In genomic region chr10:127521611-127522080, GRCm38 (mm10) we compare ENCODE assay signal across 7 mouse cellular contexts. TPM values are rescaled to one million over a fixed set of nuclear protein-coding genes. Genes with fewer than 3 reads are reported as not detected.
DNase-seq lines count a peak whose midpoint lies in the region; ATAC-seq and TF ChIP-seq lines count a peak whose summit lies in the region.

No protein-coding gene starts in this region.

- H3K9ac ChIP-seq in limb, embryonic 15.5 days = peak overlapping the region; percentile 39
- H3K9ac ChIP-seq in stomach, embryonic 15.5 days = peak overlapping the region; percentile 49; the same call in 1 of the 2 replicates

- WGBS in limb, embryonic 15.5 days = 9% methylated on average over 12 of the region's 12 CpGs
- 4% methylated on average over 12 of the region's 12 CpGs for WGBS in stomach, embryonic 15.5 days

- peak overlapping the region; percentile 62 for H3K27ac ChIP-seq in embryonic fibroblast, embryonic 13.5 days (ENCODE audit: insufficient read depth, low read length)
- H3K27ac ChIP-seq in limb, embryonic 15.5 days = no peak overlapping the region
- H3K27ac ChIP-seq in stomach, embryonic 15.5 days = 0 out of 2 replicates have a peak overlapping the region, but pooled peaks have one; percentile 9

- peak; percentile 69 for DNase-seq in 3T3-L1 (ENCODE audit: low read depth, low spot score)
- DNase-seq in A20 (ENCODE audit: low read depth, low spot score) = peak; percentile 59
- no peak for DNase-seq in cerebellum, adult 9-11 months
- DNase-seq in spleen, postnatal 36 days (ENCODE audit: low spot score in 2 of 2) = no peak

- no peaks in the 10 kb centered on the region for H3K9me3 ChIP-seq in limb, embryonic 15.5 days
- H3K9me3 ChIP-seq in stomach, embryonic 15.5 days = no peaks in the 10 kb centered on the region

- ATAC-seq in limb, embryonic 15.5 days (ENCODE audit: insufficient number of reproducible peaks, low FRiP score, low TSS enrichment, low read depth) = no peak
- 0 out of 2 replicates have a peak, but pooled peaks have one; percentile 1 for ATAC-seq in stomach, embryonic 15.5 days (ENCODE audit: insufficient read depth, low FRiP score, low read depth)

- H3K4me2 ChIP-seq in limb, embryonic 15.5 days = peak overlapping the region; percentile 77
- peak overlapping the region; percentile 88 for H3K4me2 ChIP-seq in stomach, embryonic 15.5 days

- peak overlapping the region; percentile 89 for H3K4me3 ChIP-seq in embryonic fibroblast, embryonic 13.5 days (ENCODE audit: insufficient read depth, low read length)
- peak overlapping the region; percentile 58 for H3K4me3 ChIP-seq in limb, embryonic 15.5 days
- peak overlapping the region; percentile 64 for H3K4me3 ChIP-seq in stomach, embryonic 15.5 days (replicated peaks)

- TF ChIP-seq POLR2A in embryonic fibroblast, embryonic 13.5 days (IDR thresholded peaks at IDR 0.05; ENCODE audit: low read depth, low read length) = peak; percentile 66; the same call in 1 of the 2 replicates

- H3K4me1 ChIP-seq in embryonic fibroblast, embryonic 13.5 days (ENCODE audit: control insufficient read depth, insufficient read depth, low read length) = no peaks in the 10 kb centered on the region; the same call in 1 of the 2 replicates
- peaks cover 50% of the 10 kb centered on the region for H3K4me1 ChIP-seq in limb, embryonic 15.5 days
- H3K4me1 ChIP-seq in stomach, embryonic 15.5 days = peaks cover 51% of the 10 kb centered on the region

- TF ChIP-seq CTCF in embryonic fibroblast, embryonic 13.5 days (IDR thresholded peaks at IDR 0.05; ENCODE audit: borderline replicate concordance, insufficient read depth, low read length) = no peak

- H3K27me3 ChIP-seq in limb, embryonic 15.5 days = peaks cover 30% of the 10 kb centered on the region
- peaks cover 28% of the 10 kb centered on the region for H3K27me3 ChIP-seq in stomach, embryonic 15.5 days (replicated peaks)

- peaks cover 36% of the 10 kb centered on the region for H3K36me3 ChIP-seq in limb, embryonic 15.5 days
- H3K36me3 ChIP-seq in stomach, embryonic 15.5 days = peaks cover 26% of the 10 kb centered on the region

RNA-seq across cellular contexts. Expression of gene Shmt2, which starts 0.6 kb away (rescaled TPM):
- polyA plus RNA-seq in embryonic fibroblast, embryonic 13.5 days (2011; ENCODE audit: insufficient read length, low read depth, missing spikeins) = 147 and 169 TPM in 2 replicates
- 112 and 122 TPM in 2 replicates for polyA plus RNA-seq in limb, embryonic 15.5 days (2015; fragmentation: Nextera tagmentation; extraction: Ambion mirVana)
- 142 and 144 TPM in 2 replicates for polyA plus RNA-seq in stomach, embryonic 15.5 days (2015; fragmentation: Nextera tagmentation; extraction: Ambion mirVana)

RNA-seq across cellular contexts. Expression of gene Ndufa4l2, which starts 6.9 kb away (rescaled TPM):
- 1.4 and 3.4 TPM in 2 replicates for polyA plus RNA-seq in embryonic fibroblast, embryonic 13.5 days (2011; ENCODE audit: insufficient read length, low read depth, missing spikeins)
- 328 and 370 TPM in 2 replicates for polyA plus RNA-seq in limb, embryonic 15.5 days (2015; fragmentation: Nextera tagmentation; extraction: Ambion mirVana)
- polyA plus RNA-seq in stomach, embryonic 15.5 days (2015; fragmentation: Nextera tagmentation; extraction: Ambion mirVana) = 92.8 and 117 TPM in 2 replicates

RNA-seq across cellular contexts. Expression of gene Nxph4, which starts 12.7 kb away (rescaled TPM):
- 1.1 and 1.8 TPM in 2 replicates for polyA plus RNA-seq in embryonic fibroblast, embryonic 13.5 days (2011; ENCODE audit: insufficient read length, low read depth, missing spikeins)
- 21.7 and 25.1 TPM in 2 replicates for polyA plus RNA-seq in limb, embryonic 15.5 days (2015; fragmentation: Nextera tagmentation; extraction: Ambion mirVana)
- polyA plus RNA-seq in stomach, embryonic 15.5 days (2015; fragmentation: Nextera tagmentation; extraction: Ambion mirVana) = 5.0 and 5.4 TPM in 2 replicates

RNA-seq across cellular contexts. Expression of gene Stac3, which starts 20.2 kb away (rescaled TPM):
- polyA plus RNA-seq in embryonic fibroblast, embryonic 13.5 days (2011; ENCODE audit: insufficient read length, low read depth, missing spikeins) = 3.9 TPM in 2 replicates
- 17.2 and 38.7 TPM in 2 replicates for polyA plus RNA-seq in limb, embryonic 15.5 days (2015; fragmentation: Nextera tagmentation; extraction: Ambion mirVana)
- polyA plus RNA-seq in stomach, embryonic 15.5 days (2015; fragmentation: Nextera tagmentation; extraction: Ambion mirVana) = 0.92 and 1.7 TPM in 2 replicates

Comparison
In these comparisons a context has a peak if more than half of its experiments do, and no peak if none do; other contexts are left out.
1. DNase-seq: peak in 3T3-L1 (single experiment) and A20 (single experiment); none in cerebellum, adult 9-11 months (single experiment) and spleen, postnatal 36 days (0 of 2).
2. RNA of gene Ndufa4l2, which starts 6.9 kb away (polyA plus RNA-seq): 328 to 370 TPM in limb, embryonic 15.5 days and 92.8 to 117 TPM in stomach, embryonic 15.5 days; 1.4 to 3.4 TPM in embryonic fibroblast, embryonic 13.5 days; every median in the first group is over 10 times any median in the second.
3. Peak in every context shown above with its lines, with median percentiles within 50 percentile points of each other: H3K4me3 ChIP-seq.